Mouse (Mus musculus) embryonic facial prominence, embryonic 14.5 days (tissue): ENCODE results near the gene Lmo4. TPM values are rescaled to one million over a fixed set of nuclear protein-coding genes. Genes with fewer than 3 reads are reported as not detected.

Source experiments
- ATAC-seq: fragments of 200-750 bp; cut with Nextera tagmentation; 2 replicates; pipeline ENCODE4 v1.8.0; 2017; ENCODE audit warnings: low read depth, moderate number of reproducible peaks, moderate TSS enrichment
- DNase-seq: peaks from one replicate; pipeline ENCODE4 v3.0.0-alpha.2; 2015; ENCODE audit warnings: low spot score
- H3K27ac ChIP-seq: fragments of 300-500 bp; sonication (generic); replicated peaks from 2 replicates; pipeline ENCODE4 v1.5.1; 2014; ENCODE audit warnings: low read depth, mild to moderate bottlenecking, low read length, moderate library complexity
- H3K27me3 ChIP-seq: fragments of 300-500 bp; sonication (generic); replicated peaks from 2 replicates; pipeline ENCODE4 v1.6.1; 2014; ENCODE audit warnings: low read length; ENCODE audit not compliant: control insufficient read depth, insufficient read depth
- H3K36me3 ChIP-seq: fragments of 300-500 bp; sonication (generic); 2 replicates; pipeline ENCODE4 v1.6.1; 2014; ENCODE audit warnings: low read length, mixed read lengths; ENCODE audit not compliant: control insufficient read depth, insufficient read depth
- H3K4me1 ChIP-seq: fragments of 300-500 bp; sonication (generic); 2 replicates; pipeline ENCODE4 v1.6.1; 2014; ENCODE audit warnings: antibody characterized with exemption, low read length; ENCODE audit not compliant: control insufficient read depth, insufficient read depth
- H3K4me2 ChIP-seq: fragments of 300-500 bp; sonication (generic); 2 replicates; pipeline ENCODE4 v1.6.1; 2014; ENCODE audit warnings: low read depth, mild to moderate bottlenecking, low read length, moderate library complexity, mixed read lengths
- H3K4me3 ChIP-seq: fragments of 300-500 bp; sonication (generic); 2 replicates; pipeline ENCODE4 v1.5.1; 2014; ENCODE audit warnings: low read depth, mild to moderate bottlenecking, low read length
- H3K9ac ChIP-seq: fragments of 300-500 bp; sonication (generic); 2 replicates; pipeline ENCODE4 v1.6.1; 2014; ENCODE audit warnings: low read depth, mild to moderate bottlenecking, low read length, moderate library complexity, mixed read lengths
- H3K9me3 ChIP-seq: fragments of 300-500 bp; sonication (generic); 2 replicates; pipeline ENCODE4 v1.6.1; 2016; ENCODE audit warnings: low read length; ENCODE audit not compliant: control insufficient read depth
- WGBS: fragments of 180-500 bp; shearing (Covaris S2); extraction: QIAGEN DNeasy Blood & Tissue Kit; methylation state at CpG from one replicate; pipeline ENCODE4 v1.1.7; 2014; 5-methylcytosine and 5-hydroxymethylcytosine counted together
- polyA plus RNA-seq: library from polyadenylated mRNA; unstranded; fragments of >200 nt; fragmentation: Nextera tagmentation; extraction: Ambion mirVana; gene quantifications from 2 replicates; pipeline ENCODE4 v1.2.1, GENCODE M21; 2014

Gene Lmo4
- polyA plus RNA-seq, 1 experiment from 2014 or later = 83.6 TPM

DNA sequence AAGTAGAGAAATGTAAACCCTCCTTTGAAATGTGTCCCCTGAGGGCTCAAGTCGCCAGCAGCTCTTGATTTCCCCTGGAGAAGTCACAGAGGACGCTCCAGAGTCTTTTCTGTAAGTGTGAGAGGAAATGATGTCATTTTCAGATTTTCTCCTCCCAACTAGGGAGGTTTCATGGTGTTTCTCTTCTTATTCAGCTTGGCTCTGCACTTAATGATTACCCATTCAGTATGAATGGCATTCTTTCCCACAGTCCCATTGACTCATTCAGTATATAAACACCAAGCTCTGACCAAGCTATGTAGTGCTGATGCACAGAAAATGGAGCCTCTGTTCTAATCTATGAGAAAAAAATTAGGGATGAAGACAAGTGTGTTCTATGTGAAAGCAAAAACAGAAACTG, 51.6 kb downstream of the Lmo4 start:
- no peak for ATAC-seq

DNA sequence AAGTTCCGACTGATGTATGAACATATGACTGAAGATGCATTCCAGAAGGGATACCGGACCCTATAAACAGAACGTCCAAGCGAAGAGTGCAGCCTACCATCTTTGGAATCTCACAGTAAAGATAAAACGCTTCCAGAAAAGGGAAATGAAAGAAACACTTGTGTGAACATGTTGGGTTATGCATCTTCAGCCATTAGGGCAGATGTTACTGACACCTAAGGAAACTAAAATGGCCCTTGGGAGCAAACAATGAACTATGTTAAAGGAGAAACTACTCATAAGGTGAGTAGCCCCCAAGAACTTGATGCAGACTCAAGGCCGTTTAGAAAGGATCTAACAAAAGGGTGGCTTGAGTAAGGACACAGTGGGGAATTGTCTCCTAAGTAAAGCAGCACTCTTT, 54.0 kb downstream of the Lmo4 start:
- Histone ChIP-seq H3K9ac (no peak overlapping the region), H3K27ac (no peak overlapping the region), H3K4me3 (no peak overlapping the region), H3K36me3 (no peaks in the 10 kb centered on the region), H3K4me1 (0 out of 2 replicates have a peak, but pooled peaks cover 4% of the 10 kb centered on the region), H3K27me3 (no peaks in the 10 kb centered on the region), H3K9me3 (no peaks in the 10 kb centered on the region), H3K4me2 (no peak overlapping the region)
- WGBS = 85% methylated on average over 6 of the region's 6 CpGs
- ATAC-seq (no peak), DNase-seq (no peak)

More for the DNA sequence above, 51.6 kb downstream of the Lmo4 start:
- H3K4me2 ChIP-seq = no peak overlapping the region
- no peaks in the 10 kb centered on the region for H3K27me3 ChIP-seq
- no peaks in the 10 kb centered on the region for H3K9me3 ChIP-seq
- H3K9ac ChIP-seq = no peak overlapping the region
- no peak overlapping the region for H3K27ac ChIP-seq
- DNase-seq = no peak
- H3K36me3 ChIP-seq = no peaks in the 10 kb centered on the region
- WGBS = 38% methylated on average over 2 of the region's 2 CpGs
- 0 out of 2 replicates have a peak, but pooled peaks cover 4% of the 10 kb centered on the region for H3K4me1 ChIP-seq
- H3K4me3 ChIP-seq = no peak overlapping the region

DNA sequence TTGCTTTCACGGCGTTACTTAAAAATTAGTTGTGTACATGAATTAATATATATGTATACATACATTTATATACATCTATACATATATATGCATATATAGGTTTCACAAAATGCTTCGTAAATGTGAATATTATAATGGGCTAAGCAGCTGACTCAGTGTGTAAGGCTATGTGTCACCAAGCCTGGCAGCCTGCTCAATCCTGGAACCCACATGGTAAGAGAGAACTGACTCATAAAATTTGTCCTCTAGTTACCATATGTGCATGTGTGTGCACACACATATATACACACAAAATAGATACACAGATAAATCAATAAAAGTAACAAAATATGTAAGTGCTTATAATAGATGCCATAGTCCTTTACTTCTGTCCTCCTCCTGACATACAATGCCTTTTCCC, 56.8 kb downstream of the Lmo4 start:
- H3K36me3 ChIP-seq = no peaks in the 10 kb centered on the region
- ATAC-seq = no peak
- 94% methylated on average over 3 of the region's 3 CpGs for WGBS
- H3K4me3 ChIP-seq = no peak overlapping the region
- H3K4me1 ChIP-seq = no peaks in the 10 kb centered on the region
- H3K27ac ChIP-seq = no peak overlapping the region
- no peak for DNase-seq
- no peak overlapping the region for H3K9ac ChIP-seq
- H3K4me2 ChIP-seq = no peak overlapping the region
- no peaks in the 10 kb centered on the region for H3K9me3 ChIP-seq
- no peaks in the 10 kb centered on the region for H3K27me3 ChIP-seq

DNA sequence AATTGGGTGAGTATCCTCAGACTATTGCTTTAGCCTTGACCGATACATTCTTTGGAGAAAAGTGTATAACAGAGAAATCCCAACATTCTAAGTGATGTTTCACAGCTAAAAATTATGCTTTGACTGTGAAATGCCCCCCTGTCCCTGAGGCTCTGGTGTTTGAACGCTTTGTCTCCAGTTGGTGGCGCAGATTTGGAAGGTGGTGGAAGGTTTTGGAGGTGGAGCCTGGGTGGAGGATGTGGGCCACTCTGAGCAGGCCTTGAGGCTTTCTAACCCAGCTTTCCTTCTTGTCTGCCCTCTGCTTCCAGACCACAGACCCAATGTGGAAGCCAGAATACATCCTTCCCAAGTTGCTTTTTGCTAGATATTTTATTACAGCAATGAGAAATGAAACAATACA, 57.8 kb downstream of the Lmo4 start:
- Histone ChIP-seq H3K4me1 (no peaks in the 10 kb centered on the region), H3K4me3 (no peak overlapping the region), H3K4me2 (no peak overlapping the region), H3K9me3 (no peaks in the 10 kb centered on the region), H3K27ac (no peak overlapping the region), H3K27me3 (no peaks in the 10 kb centered on the region), H3K36me3 (no peaks in the 10 kb centered on the region), H3K9ac (no peak overlapping the region)
- DNase-seq = no peak
- ATAC-seq = no peak
- 83% methylated on average over 3 of the region's 3 CpGs for WGBS

DNA sequence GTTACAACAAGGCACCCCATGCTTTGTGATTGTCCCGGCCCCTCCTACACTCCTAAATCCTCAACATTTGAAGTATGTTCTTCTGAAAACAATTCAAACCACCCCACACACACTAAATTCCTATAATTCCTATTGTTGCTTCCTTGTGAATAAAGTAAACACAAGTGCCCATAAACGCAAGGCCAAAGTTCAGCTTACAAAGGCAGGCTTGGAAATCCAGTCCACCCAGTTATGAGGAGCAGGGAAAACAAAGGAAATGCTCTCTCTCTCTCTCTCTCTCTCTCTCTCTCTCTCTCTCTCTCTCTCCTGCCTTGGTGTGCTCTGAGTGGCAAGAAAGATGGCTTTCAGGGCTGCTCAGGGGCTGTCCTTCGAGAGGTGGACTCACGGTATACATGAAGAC, 61.0 kb downstream of the Lmo4 start:
- H3K4me3 ChIP-seq = no peak overlapping the region
- DNase-seq (peak; percentile 12), ATAC-seq (no peak)
- no peak overlapping the region for H3K4me2 ChIP-seq
- no peaks in the 10 kb centered on the region for H3K4me1 ChIP-seq
- no peaks in the 10 kb centered on the region for H3K9me3 ChIP-seq
- H3K27me3 ChIP-seq = no peaks in the 10 kb centered on the region
- H3K9ac ChIP-seq = no peak overlapping the region
- H3K36me3 ChIP-seq = no peaks in the 10 kb centered on the region
- H3K27ac ChIP-seq = no peak overlapping the region
- 84% methylated on average over 4 of the region's 4 CpGs for WGBS

DNA sequence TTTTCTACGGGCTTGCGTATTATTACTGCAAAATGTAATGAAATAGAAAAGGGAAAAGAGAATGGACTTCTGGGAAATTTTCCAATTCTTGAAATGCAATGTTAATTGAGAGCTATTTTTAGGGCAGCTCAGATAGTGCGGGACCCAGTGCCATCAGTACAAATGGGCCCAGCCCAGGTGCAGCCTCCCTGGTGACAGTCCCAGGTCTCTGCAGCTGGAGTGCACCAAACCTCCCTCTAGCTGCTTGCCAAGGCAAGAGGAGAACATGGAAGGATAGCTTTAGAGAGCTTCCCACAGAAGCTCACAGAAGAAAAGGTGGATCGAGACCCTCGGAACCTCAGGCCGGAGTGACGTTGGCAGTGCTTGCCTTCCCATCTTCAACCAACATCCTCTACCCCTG, 62.1 kb downstream of the Lmo4 start:
- H3K4me2 ChIP-seq = no peak overlapping the region
- H3K27ac ChIP-seq = no peak overlapping the region
- no peak for ATAC-seq
- no peak for DNase-seq
- no peaks in the 10 kb centered on the region for H3K36me3 ChIP-seq
- H3K27me3 ChIP-seq = no peaks in the 10 kb centered on the region
- WGBS = 85% methylated on average over 7 of the region's 7 CpGs
- H3K9ac ChIP-seq = no peak overlapping the region
- H3K9me3 ChIP-seq = no peaks in the 10 kb centered on the region
- no peaks in the 10 kb centered on the region for H3K4me1 ChIP-seq
- H3K4me3 ChIP-seq = no peak overlapping the region

DNA sequence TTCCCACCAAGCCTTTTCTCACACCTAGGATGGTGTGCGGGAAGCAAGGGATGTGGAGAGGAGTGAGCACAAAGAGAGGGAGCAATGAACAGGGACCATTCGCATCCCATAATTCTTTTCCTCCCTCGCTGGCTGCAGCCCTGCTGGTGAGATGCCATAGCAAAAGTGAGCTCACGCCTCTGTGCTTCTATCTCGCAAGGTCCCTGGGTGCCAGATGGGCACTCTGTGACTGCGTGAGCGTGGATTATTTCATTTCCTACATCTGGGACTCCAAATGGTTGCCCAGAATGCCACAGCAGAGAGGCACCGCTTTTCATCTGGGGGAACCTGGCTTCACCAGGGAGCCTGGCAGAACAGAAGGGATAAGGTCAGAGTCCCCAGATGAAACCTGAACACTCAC, 63.2 kb downstream of the Lmo4 start:
- Histone ChIP-seq H3K9ac (no peak overlapping the region), H3K27ac (no peak overlapping the region), H3K4me1 (no peaks in the 10 kb centered on the region), H3K4me2 (no peak overlapping the region), H3K4me3 (no peak overlapping the region), H3K36me3 (no peaks in the 10 kb centered on the region), H3K9me3 (no peaks in the 10 kb centered on the region), H3K27me3 (no peaks in the 10 kb centered on the region)
- ATAC-seq (no peak), DNase-seq (no peak)
- WGBS = 64% methylated on average over 8 of the region's 8 CpGs

DNA sequence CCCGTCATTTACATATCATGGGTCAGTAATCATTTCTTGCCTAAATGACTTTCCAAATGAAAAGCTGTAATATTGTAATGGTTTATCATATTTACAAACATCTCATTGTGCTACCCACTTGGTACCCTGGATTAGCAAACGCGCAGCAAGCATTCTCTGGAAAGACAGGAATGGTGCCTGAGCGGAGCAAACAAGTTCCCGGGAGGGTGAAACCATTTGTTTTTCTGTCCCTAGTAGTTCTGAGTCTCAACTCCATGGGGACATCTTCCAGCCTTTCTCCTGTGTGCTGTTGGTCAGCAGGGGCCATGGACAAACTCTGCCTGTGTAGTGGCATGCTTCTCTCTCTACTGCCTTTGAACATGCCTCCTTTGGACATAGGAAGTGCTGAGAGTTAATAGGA, 64.2 kb downstream of the Lmo4 start:
- 91% methylated on average over 5 of the region's 5 CpGs for WGBS
- ATAC-seq = no peak

DNA sequence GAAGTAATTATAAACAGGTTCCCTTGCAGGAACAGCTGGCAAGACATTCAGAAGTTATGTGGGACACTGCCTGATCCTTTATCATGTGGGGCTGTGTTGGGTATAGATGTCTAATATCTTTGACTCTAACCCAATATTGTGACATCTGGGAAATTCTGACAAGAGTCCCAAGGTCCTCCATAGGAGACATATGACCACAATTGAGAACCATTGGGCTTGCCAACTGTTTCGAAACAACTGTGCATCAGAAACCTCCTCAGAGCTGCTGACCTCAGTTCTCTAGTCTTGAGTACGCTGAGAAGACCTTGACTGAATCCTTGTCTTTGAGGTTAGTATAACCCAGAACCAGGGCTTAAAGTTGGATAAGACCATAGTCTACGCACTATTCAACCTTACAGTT, 66.4 kb downstream of the Lmo4 start:
- Histone ChIP-seq H3K27ac (no peak overlapping the region), H3K9me3 (no peaks in the 10 kb centered on the region), H3K4me1 (no peaks in the 10 kb centered on the region), H3K27me3 (no peaks in the 10 kb centered on the region), H3K4me2 (no peak overlapping the region), H3K4me3 (no peak overlapping the region), H3K9ac (no peak overlapping the region), H3K36me3 (no peaks in the 10 kb centered on the region)
- DNase-seq (no peak), ATAC-seq (no peak)
- WGBS = 90% methylated on average over 3 of the region's 3 CpGs

More for the DNA sequence above, 64.2 kb downstream of the Lmo4 start:
- Histone ChIP-seq H3K4me3 (no peak overlapping the region), H3K27me3 (no peaks in the 10 kb centered on the region), H3K9ac (no peak overlapping the region), H3K4me2 (no peak overlapping the region), H3K4me1 (no peaks in the 10 kb centered on the region), H3K27ac (no peak overlapping the region), H3K36me3 (no peaks in the 10 kb centered on the region), H3K9me3 (no peaks in the 10 kb centered on the region)
- no peak for DNase-seq
